Mouse (Mus musculus): Measurements from ENCODE around the gene Ccdc170.

- TF ChIP-seq USF1 (IDR thresholded peaks at IDR 0.05; ENCODE audit: low read depth): no peak
- TF ChIP-seq MAX (IDR thresholded peaks at IDR 0.05; ENCODE audit: low read depth): no peak
- TF ChIP-seq POLR2A (IDR thresholded peaks at IDR 0.05; ENCODE audit: insufficient read length, low read depth): no peak
- no peak for TF ChIP-seq CEBPB (IDR thresholded peaks at IDR 0.05; ENCODE audit: insufficient read depth, poor library complexity, severe bottlenecking)
- TF ChIP-seq POLR2AphosphoS2 (IDR thresholded peaks at IDR 0.05; ENCODE audit: insufficient read length, low read depth): no peak
- no peak for TF ChIP-seq MYOD1 (IDR thresholded peaks at IDR 0.05; ENCODE audit: control insufficient read depth in 1 of 3, insufficient read length in 2 of 3, low read depth in 2 of 3)
- no peak for TF ChIP-seq TCF12 (IDR thresholded peaks at IDR 0.05; ENCODE audit: insufficient read depth, poor library complexity, severe bottlenecking)
- no peak for TF ChIP-seq MYOG (IDR thresholded peaks at IDR 0.05; ENCODE audit: control insufficient read depth in 1 of 3, insufficient read depth in 1 of 3, insufficient read length in 2 of 3, low read depth in 2 of 3)
- TF ChIP-seq E2F4 (IDR thresholded peaks at IDR 0.05; ENCODE audit: insufficient read depth): no peak
- TF ChIP-seq TCF3 (IDR thresholded peaks at IDR 0.05; ENCODE audit: insufficient read length, low read depth): no peak
- no peak for TF ChIP-seq REST (IDR thresholded peaks at IDR 0.05; ENCODE audit: insufficient read depth, insufficient read length)
Observed at GRCm38 (mm10) chr10:4531933-4532332, 49.6 kb downstream of the Ccdc170 start.

Data from myocyte (in vitro differentiated cells).